Mouse (Mus musculus): ENCODE data around the gene Nr2c2ap. TPM values are rescaled to one million over a fixed set of nuclear protein-coding genes. Genes with fewer than 3 reads are reported as not detected.

Gene Nr2c2ap
- polyA plus RNA-seq, 1 experiment: 38.0 TPM

DNA sequence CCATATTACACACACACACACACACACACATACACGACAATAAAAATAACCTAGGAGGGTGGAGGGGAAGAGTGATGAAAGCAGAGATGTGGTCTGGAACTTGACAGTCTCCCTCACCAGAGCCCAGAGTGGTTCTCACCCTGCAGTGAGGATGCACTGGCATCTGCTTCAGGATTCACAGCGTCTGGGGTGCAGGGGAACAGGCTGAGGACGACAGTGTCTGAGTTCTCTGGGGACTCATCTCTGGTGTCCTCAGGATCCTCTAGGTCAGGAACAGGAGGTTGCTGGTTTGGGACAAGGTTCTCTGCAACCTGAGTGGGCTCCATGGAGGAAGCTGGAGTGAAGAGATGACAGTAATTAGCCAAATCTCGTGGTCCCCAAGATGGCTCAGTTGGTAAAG is 6.8 kb downstream of the Nr2c2ap start:
- H3K27ac ChIP-seq (ENCODE audit: insufficient read depth, low read length): no peak overlapping the region
- no peak for TF ChIP-seq POLR2A (IDR thresholded peaks at IDR 0.05; ENCODE audit: insufficient read depth, low read length)
- 0 out of 2 replicates have a peak overlapping the region, but pooled peaks have one; percentile 72 for H3K9ac ChIP-seq (ENCODE audit: low read depth, poor library complexity, severe bottlenecking)
- no peaks in the 10 kb centered on the region for H3K27me3 ChIP-seq (ENCODE audit: control insufficient read depth, insufficient read depth, low read length, poor library complexity, severe bottlenecking)
- no peak overlapping the region for H3K4me3 ChIP-seq (ENCODE audit: low read depth, low read length)
- no peaks in the 10 kb centered on the region for H3K9me3 ChIP-seq (replicated peaks; ENCODE audit: control insufficient read depth, insufficient read depth, low read length, poor library complexity, severe bottlenecking)
- H3K4me1 ChIP-seq (ENCODE audit: control insufficient read depth, insufficient read depth, low read length): peaks cover 5% of the 10 kb centered on the region
- H3K36me3 ChIP-seq (ENCODE audit: control insufficient read depth, insufficient read depth, low read length, poor library complexity, severe bottlenecking): peaks cover 28% of the 10 kb centered on the region

DNA sequence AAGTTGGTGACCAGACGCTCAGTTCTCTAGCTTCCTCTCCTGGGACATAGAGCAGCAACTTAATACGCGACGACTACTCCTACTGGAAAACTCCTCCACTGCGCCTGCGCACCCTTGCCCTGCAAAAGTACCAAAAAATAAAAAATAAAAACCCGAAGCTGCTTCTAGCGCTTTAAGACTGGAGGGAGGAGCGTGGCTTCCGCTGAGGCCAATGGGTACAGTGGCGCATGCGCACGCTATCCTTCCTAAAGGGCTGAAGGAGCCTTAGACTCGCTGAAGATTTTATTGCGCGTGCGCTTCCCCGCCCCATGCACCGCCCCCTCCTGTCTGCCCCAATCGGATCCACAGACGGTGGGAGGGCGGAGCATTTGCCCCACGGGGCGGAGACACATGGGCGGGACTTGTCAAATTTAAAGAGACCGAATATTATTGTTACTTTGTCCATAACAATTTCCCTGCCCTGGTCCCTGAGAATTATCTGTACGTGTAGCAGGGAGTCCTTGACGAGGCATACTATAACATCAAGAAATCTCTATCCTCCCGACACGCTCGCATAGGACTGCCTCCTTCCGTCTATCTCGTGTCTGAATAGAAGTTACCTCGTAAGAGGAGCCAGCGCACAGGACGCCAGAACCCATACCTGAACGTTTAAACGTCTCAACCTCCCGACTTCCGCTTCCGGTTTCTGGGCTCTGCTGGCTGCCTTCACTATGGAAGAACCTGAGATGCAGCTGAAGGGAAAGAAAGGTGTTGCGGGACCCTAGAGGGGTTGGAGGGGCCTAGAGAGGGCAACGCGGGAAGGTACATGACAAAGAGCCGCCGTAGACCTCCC is 8.1 kb downstream of the Nr2c2ap start, which contains the start of the genes Rfxank, Borcs8 and Mef2b:
Rfxank (minus strand) TSS at position 129 of the 832 bp plus-strand sequence.
Borcs8 (plus strand) TSS at position 474 of the 832 bp plus-strand sequence.
Mef2b (plus strand) TSS at position 686 of the 832 bp plus-strand sequence.
- Histone ChIP-seq H3K4me3 (ENCODE audit: low read depth, low read length) (peak within 1 kb of the TSS; percentile 93), H3K4me1 (ENCODE audit: control insufficient read depth, insufficient read depth, low read length) (peaks cover 3% of the 10 kb centered on the region), H3K27ac (ENCODE audit: insufficient read depth, low read length) (peak within 1 kb of the TSS; percentile 54), H3K9me3 (replicated peaks; ENCODE audit: control insufficient read depth, insufficient read depth, low read length, poor library complexity, severe bottlenecking) (no peaks in the 10 kb centered on the region), H3K36me3 (ENCODE audit: control insufficient read depth, insufficient read depth, low read length, poor library complexity, severe bottlenecking) (peaks cover 18% of the 10 kb centered on the region), H3K9ac (ENCODE audit: low read depth, poor library complexity, severe bottlenecking) (peak within 1 kb of the TSS; percentile 81), H3K27me3 (ENCODE audit: control insufficient read depth, insufficient read depth, low read length, poor library complexity, severe bottlenecking) (no peaks in the 10 kb centered on the region)
- no peak for TF ChIP-seq EP300 (IDR thresholded peaks at IDR 0.05; ENCODE audit: insufficient read depth, low read depth, low read length)
- TF ChIP-seq CTCF (IDR thresholded peaks at IDR 0.05; ENCODE audit: low read depth, low read length): no peak
- peak; percentile 15 for TF ChIP-seq POLR2A (IDR thresholded peaks at IDR 0.05; ENCODE audit: insufficient read depth, low read length)

DNA sequence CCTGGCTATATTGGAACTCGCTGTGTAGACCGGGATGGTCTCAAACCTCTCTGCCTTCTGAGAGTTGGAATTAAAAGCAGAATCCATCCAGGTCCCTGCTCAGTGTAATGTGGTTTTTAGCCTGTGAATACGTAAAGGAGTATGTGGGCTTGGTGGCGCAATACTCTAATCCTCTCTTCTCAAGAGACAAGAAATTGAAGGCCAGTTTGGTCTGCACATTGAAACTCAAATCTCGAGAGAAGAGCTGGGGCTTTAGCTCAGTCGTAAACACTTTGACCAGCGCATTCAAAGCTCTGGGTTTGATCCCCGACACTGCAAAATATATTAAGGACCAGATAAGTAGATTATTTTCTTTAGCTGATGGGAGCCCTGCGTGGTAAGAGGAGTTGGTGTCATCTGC is 8.8 kb downstream of the Nr2c2ap start:
- H3K27me3 ChIP-seq (ENCODE audit: control insufficient read depth, insufficient read depth, low read length, poor library complexity, severe bottlenecking): no peaks in the 10 kb centered on the region
- H3K9me3 ChIP-seq (replicated peaks; ENCODE audit: control insufficient read depth, insufficient read depth, low read length, poor library complexity, severe bottlenecking): no peaks in the 10 kb centered on the region
- peak overlapping the region; percentile 82 for H3K4me3 ChIP-seq (ENCODE audit: low read depth, low read length)
- peaks cover 10% of the 10 kb centered on the region for H3K36me3 ChIP-seq (ENCODE audit: control insufficient read depth, insufficient read depth, low read length, poor library complexity, severe bottlenecking)
- H3K27ac ChIP-seq (ENCODE audit: insufficient read depth, low read length): peak overlapping the region; percentile 54
- H3K9ac ChIP-seq (ENCODE audit: low read depth, poor library complexity, severe bottlenecking): peak overlapping the region; percentile 81
- H3K4me1 ChIP-seq (ENCODE audit: control insufficient read depth, insufficient read depth, low read length): peaks cover 3% of the 10 kb centered on the region
- TF ChIP-seq POLR2A (IDR thresholded peaks at IDR 0.05; ENCODE audit: insufficient read depth, low read length): no peak
- no peak for TF ChIP-seq CTCF (IDR thresholded peaks at IDR 0.05; ENCODE audit: low read depth, low read length)
- no peak for TF ChIP-seq EP300 (IDR thresholded peaks at IDR 0.05; ENCODE audit: insufficient read depth, low read depth, low read length)

DNA sequence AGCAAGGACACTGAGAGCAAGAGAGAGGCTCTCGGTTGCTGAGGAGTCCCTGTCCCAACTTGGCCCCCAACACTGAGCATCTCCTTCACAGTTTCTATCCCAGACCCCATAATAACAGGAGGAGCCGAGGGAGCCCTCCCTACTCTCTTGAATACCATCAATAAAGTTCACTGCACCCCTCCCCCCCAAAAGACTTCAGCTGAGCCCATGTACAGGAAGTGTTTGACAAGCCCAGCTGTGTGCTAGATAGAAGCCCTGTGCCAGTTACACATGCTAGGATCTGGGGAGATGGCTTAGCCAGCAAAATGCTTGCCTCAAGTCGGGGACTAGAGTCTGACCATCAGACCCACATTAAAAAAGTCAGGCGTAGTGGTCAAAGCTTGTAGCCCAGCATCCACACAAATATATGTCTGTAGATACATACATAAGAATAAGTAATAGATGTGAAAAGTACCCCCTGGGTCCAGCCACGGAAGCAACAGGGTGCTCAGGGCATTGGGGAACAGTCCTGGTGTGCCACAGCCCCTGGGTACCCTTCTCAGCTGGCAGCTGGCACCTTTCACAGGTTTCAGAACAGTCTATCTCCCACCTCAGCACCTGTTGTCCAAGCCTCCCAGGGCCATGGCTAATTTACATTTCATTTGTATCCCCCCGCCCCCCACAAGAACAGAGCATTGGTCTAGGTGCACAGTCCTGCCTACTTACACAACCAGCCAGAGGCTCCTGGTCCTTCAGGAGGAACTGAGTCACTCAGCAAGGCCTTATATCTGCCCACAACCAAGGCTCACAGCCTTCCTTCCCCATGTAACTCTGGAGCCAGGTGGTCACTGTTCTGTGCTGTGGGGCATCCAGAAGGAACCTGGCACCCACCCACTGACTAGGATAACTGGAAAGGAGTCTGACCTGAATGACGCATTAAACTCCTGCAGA is 16.8 kb downstream of the Nr2c2ap start:
- TF ChIP-seq POLR2A (IDR thresholded peaks at IDR 0.05; ENCODE audit: insufficient read depth, low read length): no peak
- TF ChIP-seq EP300 (IDR thresholded peaks at IDR 0.05; ENCODE audit: insufficient read depth, low read depth, low read length): no peak
- no peak overlapping the region for H3K4me3 ChIP-seq (ENCODE audit: low read depth, low read length)
- no peaks in the 10 kb centered on the region for H3K9me3 ChIP-seq (replicated peaks; ENCODE audit: control insufficient read depth, insufficient read depth, low read length, poor library complexity, severe bottlenecking)
- no peak overlapping the region for H3K9ac ChIP-seq (ENCODE audit: low read depth, poor library complexity, severe bottlenecking)
- peaks cover 11% of the 10 kb centered on the region for H3K4me1 ChIP-seq (ENCODE audit: control insufficient read depth, insufficient read depth, low read length)
- H3K27me3 ChIP-seq (ENCODE audit: control insufficient read depth, insufficient read depth, low read length, poor library complexity, severe bottlenecking): no peaks in the 10 kb centered on the region
- H3K36me3 ChIP-seq (ENCODE audit: control insufficient read depth, insufficient read depth, low read length, poor library complexity, severe bottlenecking): peaks cover 2% of the 10 kb centered on the region; the same call in 1 of the 2 replicates
- H3K27ac ChIP-seq (ENCODE audit: insufficient read depth, low read length): no peak overlapping the region

GRCm38 (mm10) chr8:70150158-70150557 is 19.0 kb downstream of the Nr2c2ap start:
- no peak for TF ChIP-seq CTCF (IDR thresholded peaks at IDR 0.05; ENCODE audit: low read depth, low read length)
- no peak for TF ChIP-seq POLR2A (IDR thresholded peaks at IDR 0.05; ENCODE audit: insufficient read depth, low read length)
- TF ChIP-seq EP300 (IDR thresholded peaks at IDR 0.05; ENCODE audit: insufficient read depth, low read depth, low read length): peak; percentile 83; the same call in 1 of the 2 replicates
- peak overlapping the region; percentile 12 for H3K4me3 ChIP-seq (ENCODE audit: low read depth, low read length)

More at GRCm38 (mm10) chr8:70150158-70150557, 19.0 kb downstream of the Nr2c2ap start:
- Histone ChIP-seq H3K27ac (ENCODE audit: insufficient read depth, low read length) (peak overlapping the region; percentile 40; the same call in 1 of the 2 replicates), H3K9me3 (replicated peaks; ENCODE audit: control insufficient read depth, insufficient read depth, low read length, poor library complexity, severe bottlenecking) (no peaks in the 10 kb centered on the region), H3K4me1 (ENCODE audit: control insufficient read depth, insufficient read depth, low read length) (peaks cover 11% of the 10 kb centered on the region), H3K9ac (ENCODE audit: low read depth, poor library complexity, severe bottlenecking) (peak overlapping the region; percentile 19), H3K36me3 (ENCODE audit: control insufficient read depth, insufficient read depth, low read length, poor library complexity, severe bottlenecking) (no peaks in the 10 kb centered on the region; the same call in 1 of the 2 replicates), H3K27me3 (ENCODE audit: control insufficient read depth, insufficient read depth, low read length, poor library complexity, severe bottlenecking) (no peaks in the 10 kb centered on the region)
